Mouse (Mus musculus) spleen, adult 2 months (tissue): Measurements from ENCODE around the gene Gm13271. TPM values are rescaled to one million over a fixed set of nuclear protein-coding genes. Genes with fewer than 3 reads are reported as not detected.
A peak's percentile ranks its signal among the peaks of the same experiment; 100 is the strongest.
"Not testable (repeated sequence)": the region's sequence is repeated elsewhere in the genome, so short reads cannot be mapped to it uniquely, and the experiment has no call there.

Source experiments
- DNase-seq, 2 experiments: peaks; one replicate each; pipeline versions ENCODE4 v3.0.0 to v3.0.0-alpha.2; 2012 to 2021; ENCODE audit warnings: low spot score in 2 of 2, low read depth in 1 of 2
- H3K27ac ChIP-seq: fragments of 200-500 bp; 2 replicates; pipeline ENCODE4 v1.5.1; 2012; ENCODE audit warnings: low read length, inconsistent platforms; ENCODE audit not compliant: insufficient read depth
- H3K27me3 ChIP-seq: fragments of 200-500 bp; 2 replicates; pipeline ENCODE4 v1.6.1; 2012; ENCODE audit warnings: mild to moderate bottlenecking, moderate library complexity, low read length, inconsistent platforms; ENCODE audit not compliant: control insufficient read depth, insufficient read depth
- H3K36me3 ChIP-seq: fragments of 200-500 bp; 2 replicates; pipeline ENCODE4 v1.6.1; 2012; ENCODE audit warnings: mild to moderate bottlenecking, low read length, inconsistent platforms; ENCODE audit not compliant: control insufficient read depth, insufficient read depth
- H3K4me1 ChIP-seq: fragments of 200-500 bp; 2 replicates; pipeline ENCODE4 v1.6.1; 2011; ENCODE audit warnings: inconsistent platforms; ENCODE audit not compliant: control insufficient read depth, insufficient read depth, insufficient read length
- H3K4me3 ChIP-seq: fragments of 200-500 bp; 2 replicates; pipeline ENCODE4 v1.5.1; 2011; ENCODE audit warnings: mild to moderate bottlenecking, inconsistent platforms; ENCODE audit not compliant: insufficient read depth, insufficient read length; ENCODE audit errors: extremely low read depth
- CTCF ChIP-seq: fragments of 200-500 bp; IDR thresholded peaks from 2 replicates; pipeline ENCODE4 v1.5.1; 2011; ENCODE audit warnings: mild to moderate bottlenecking, inconsistent platforms; ENCODE audit not compliant: insufficient read depth, insufficient read length, insufficient replicate concordance; ENCODE audit errors: extremely low read depth
- POLR2A ChIP-seq: fragments of 200-500 bp; IDR thresholded peaks from 2 replicates; pipeline ENCODE4 v1.6.1; 2011; ENCODE audit warnings: low read depth, low read length, inconsistent platforms
- WGBS: fragments of 180-500 bp; shearing (Covaris S2); methylation state at CpG from one replicate; pipeline ENCODE4 v1.1.7; 2018; 5-methylcytosine and 5-hydroxymethylcytosine counted together
- polyA plus RNA-seq: library from polyadenylated mRNA; depleted of rRNA; stranded (reverse); fragments of >200 nt; gene quantifications from 2 replicates; pipeline ENCODE4 v1.2.3, GENCODE M21; 2012

Gm13271 gene
- polyA plus RNA-seq, 1 experiment = not detected

GRCm38 (mm10) chr4:88742771-88743371 is 11.8 kb upstream of the Gm13271 start:
- Histone ChIP-seq H3K27ac (no peak overlapping the region), H3K4me1 (no peaks in the 10 kb centered on the region; the same call in 1 of the 2 replicates), H3K27me3 (no peaks in the 10 kb centered on the region), H3K36me3 (no peaks in the 10 kb centered on the region), H3K4me3 (no peak overlapping the region)
- 18% methylated on average over 7 of the region's 7 CpGs for whole genome bisulfite sequencing
- no peak for DNase-seq
- no peak for TF ChIP-seq POLR2A
- TF ChIP-seq CTCF = no peak

- Histone ChIP-seq H3K4me1 (no peaks in the 10 kb centered on the region; the same call in 1 of the 2 replicates), H3K27me3 (no peaks in the 10 kb centered on the region), H3K36me3 (no peaks in the 10 kb centered on the region), H3K27ac (no peak overlapping the region), H3K4me3 (no peak overlapping the region)
- no peak for TF ChIP-seq POLR2A
- TF ChIP-seq CTCF = no peak
- WGBS = 85% methylated on average over 3 of the region's 3 CpGs
- DNase-seq = no peak
These were observed 10.5 kb upstream of the Gm13271 start for GRCm38 (mm10) chr4:88744207-88744606.

- H3K27me3 ChIP-seq = no peaks in the 10 kb centered on the region
These were observed 4.7 kb upstream of the Gm13271 start for GRCm38 (mm10) chr4:88749926-88750325.

GRCm38 (mm10) chr4:88756581-88757513 is 2.2 kb downstream of the Gm13271 start:
- H3K27ac ChIP-seq = peak overlapping the region; percentile 97
- not testable (repeated sequence) for H3K4me1 ChIP-seq, H3K36me3 ChIP-seq, H3K27me3 ChIP-seq
- H3K4me3 ChIP-seq = peak overlapping the region; percentile 83
- DNase-seq = peak in 1 of 2 experiments; percentile 32
- WGBS = 7% methylated on average over 29 of the region's 31 CpGs

More at GRCm38 (mm10) chr4:88749926-88750325, 4.7 kb upstream of the Gm13271 start:
- no peak for DNase-seq
- no peaks in the 10 kb centered on the region for H3K36me3 ChIP-seq
- H3K4me3 ChIP-seq = no peak overlapping the region
- TF ChIP-seq CTCF = no peak
- no peak for TF ChIP-seq POLR2A
- H3K27ac ChIP-seq = no peak overlapping the region
- no peaks in the 10 kb centered on the region for H3K4me1 ChIP-seq
- WGBS = 89% methylated on average over 6 of the region's 6 CpGs

DNA sequence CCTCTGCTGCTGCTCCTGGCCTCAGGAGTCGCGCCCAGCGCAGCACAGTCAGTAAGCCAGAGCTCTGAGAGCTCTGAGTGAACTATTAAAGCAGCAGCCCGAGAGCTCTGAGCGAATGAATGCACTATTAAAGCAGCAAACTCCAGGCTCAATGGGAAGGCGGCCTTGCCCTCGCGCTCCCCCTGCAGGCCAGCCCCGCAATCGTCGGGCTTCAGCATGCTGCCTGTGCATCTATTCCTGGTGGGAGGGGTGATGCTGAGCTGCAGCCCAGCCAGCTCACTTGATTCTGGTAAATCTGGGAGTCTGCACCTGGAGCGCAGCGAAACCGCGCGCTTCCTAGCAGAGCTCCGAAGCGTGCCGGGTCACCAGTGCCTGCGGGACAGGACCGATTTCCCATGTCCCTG is 3.0 kb downstream of the Gm13271 start:
- not testable (repeated sequence) for H3K4me1 ChIP-seq, H3K27me3 ChIP-seq, H3K36me3 ChIP-seq
- DNase-seq = peak; percentile 80 to 81
- peak overlapping the region; percentile 83; the same call in 1 of the 2 replicates for H3K4me3 ChIP-seq
- 1% methylated on average over 21 of the region's 21 CpGs for WGBS
- H3K27ac ChIP-seq = peak overlapping the region; percentile 97
- TF ChIP-seq CTCF = peak; percentile 60; the same call in 1 of the 2 replicates

DNA sequence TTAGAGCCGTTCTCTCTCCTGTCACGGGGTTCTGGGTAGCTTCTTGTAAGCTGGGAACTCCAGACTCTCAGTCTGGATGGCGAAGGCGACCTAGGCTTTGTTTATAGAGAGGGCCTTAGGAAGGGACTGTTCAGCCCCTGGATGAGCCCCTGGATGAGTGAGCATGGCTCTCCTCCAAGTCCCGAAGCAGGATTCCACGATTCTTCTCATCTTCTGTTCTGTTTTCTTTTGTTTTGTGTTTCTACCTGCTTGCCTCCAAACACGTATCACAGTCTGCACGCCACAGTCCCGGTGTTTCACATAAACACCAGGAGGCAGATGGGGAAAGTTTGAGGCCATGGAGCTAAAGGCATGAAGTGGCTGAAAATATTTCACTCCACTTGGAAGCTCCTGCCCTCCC is 4.1 kb downstream of the Gm13271 start:
- H3K4me3 ChIP-seq, H3K27ac ChIP-seq, DNase-seq, H3K4me1 ChIP-seq, H3K36me3 ChIP-seq, H3K27me3 ChIP-seq: not testable (repeated sequence)
- WGBS = 90% methylated on average over 9 of the region's 9 CpGs

GRCm38 (mm10) chr4:88759610-88760268 is 5.1 kb downstream of the Gm13271 start, which contains the start of gene Gm13283:
TSS of gene Gm13283 (plus strand) at chr4:88760119.
- H3K27me3 ChIP-seq, H3K4me1 ChIP-seq, H3K36me3 ChIP-seq: not testable (repeated sequence)
- Histone ChIP-seq H3K4me3 (peak within 1 kb of the TSS; percentile 61), H3K27ac (peak within 1 kb of the TSS; percentile 50; the same call in 1 of the 2 replicates)
- peak in 1 of 2 experiments; percentile 26 for DNase-seq
- 19% methylated on average over 11 of the region's 14 CpGs for WGBS

DNA sequence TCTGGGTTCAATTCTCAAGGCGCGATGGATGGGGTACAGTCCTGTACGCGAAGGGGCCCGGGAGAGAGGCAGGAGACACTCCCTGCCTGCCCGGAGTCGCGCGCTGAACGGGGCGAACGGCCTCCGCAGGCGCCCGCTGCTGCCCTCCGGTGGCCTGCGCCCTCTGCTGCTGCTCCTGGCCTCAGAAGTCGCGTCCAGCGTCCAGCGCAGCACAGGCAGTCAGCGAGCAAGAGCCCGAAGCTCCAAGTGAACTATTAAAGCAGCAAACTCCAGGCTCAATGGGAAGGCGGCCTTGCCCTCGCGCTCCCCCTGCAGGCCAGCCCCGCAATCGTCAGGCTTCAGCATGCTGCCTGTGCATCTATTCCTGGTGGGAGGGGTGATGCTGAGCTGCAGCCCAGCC is 5.8 kb downstream of the Gm13271 start:
- not testable (repeated sequence) for H3K27me3 ChIP-seq, H3K4me1 ChIP-seq, H3K36me3 ChIP-seq
- under 1% methylated on average over 26 of the region's 28 CpGs for WGBS
- DNase-seq = peak; percentile 50 to 52
- peak overlapping the region; percentile 50; the same call in 1 of the 2 replicates for H3K27ac ChIP-seq
- peak overlapping the region; percentile 61 for H3K4me3 ChIP-seq

DNA sequence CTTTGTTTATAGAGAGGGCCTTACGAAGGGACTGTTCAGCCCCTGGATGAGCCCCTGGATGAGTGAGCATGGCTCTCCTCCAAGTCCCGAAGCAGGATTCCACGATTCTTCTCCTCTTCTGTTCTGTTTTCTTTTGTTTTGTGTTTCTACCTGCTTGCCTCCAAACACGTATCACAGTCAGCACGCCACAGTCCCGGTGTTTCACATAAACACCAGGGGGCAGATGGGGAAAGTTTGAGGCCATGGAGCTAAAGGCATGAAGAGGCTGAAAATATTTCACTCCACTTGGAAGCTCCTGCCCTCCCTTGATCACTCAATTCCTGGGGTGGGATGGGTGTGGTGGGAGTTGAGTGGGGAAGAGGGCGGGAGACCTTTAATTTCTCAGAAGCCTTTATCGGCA is 7.1 kb downstream of the Gm13271 start:
- peak in 1 of 2 experiments; percentile 69 for DNase-seq
- H3K27ac ChIP-seq = not testable (repeated sequence)

More for the DNA sequence above, 7.1 kb downstream of the Gm13271 start:
- H3K36me3 ChIP-seq, H3K4me1 ChIP-seq, H3K4me3 ChIP-seq, H3K27me3 ChIP-seq: not testable (repeated sequence)
- WGBS = 73% methylated on average over 6 of the region's 8 CpGs
